Mouse (Mus musculus) MEL (cell line): Measurements from ENCODE around the gene Trim65. TPM values are rescaled to one million over a fixed set of nuclear protein-coding genes. Genes with fewer than 3 reads are reported as not detected.
A peak's percentile ranks its signal among the peaks of the same experiment; 100 is the strongest.

ENCODE experiments used
- DNase-seq: peaks from one replicate; pipeline ENCODE4 v3.0.0; 2011; ENCODE audit warnings: low read depth, low spot score
- H3K27ac ChIP-seq: 2 replicates; pipeline ENCODE4 v1.5.1; 2012; ENCODE audit warnings: low read depth, mild to moderate bottlenecking, control low read depth, low read length, moderate library complexity; ENCODE audit not compliant: control insufficient read depth
- H3K27me3 ChIP-seq, 2 experiments: fragments of 150-350 bp in 1 of 2; sonication (generic) in 1 of 2; 2 replicates each; pipeline ENCODE4 v1.6.1; 2012; ENCODE audit warnings: low read length in 2 of 2, mild to moderate bottlenecking in 2 of 2, improper control_type of control experiment in 1 of 2, moderate library complexity in 1 of 2; ENCODE audit not compliant: insufficient read depth in 2 of 2, control insufficient read depth in 1 of 2
- H3K36me3 ChIP-seq, 2 experiments: 2 replicates each; pipeline ENCODE4 v1.6.1; 2012 to 2014; ENCODE audit warnings: low read length in 2 of 2, improper control_type of control experiment in 1 of 2, inconsistent platforms in 1 of 2, mild to moderate bottlenecking in 1 of 2; ENCODE audit not compliant: insufficient read depth in 2 of 2, control insufficient read depth in 1 of 2
- H3K4me1 ChIP-seq, 2 experiments: fragments of 150-350 bp in 1 of 2; sonication (generic) in 1 of 2; 2 replicates each; pipeline ENCODE4 v1.6.1; 2012; ENCODE audit warnings: low read length in 2 of 2, improper control_type of control experiment in 1 of 2, mild to moderate bottlenecking in 1 of 2; ENCODE audit not compliant: insufficient read depth in 2 of 2, control insufficient read depth in 1 of 2
- H3K4me3 ChIP-seq, 2 experiments: fragments of 150-350 bp in 1 of 2; sonication (generic) in 1 of 2; 2 replicates each; pipeline ENCODE4 v1.5.1; 2012; ENCODE audit warnings: low read depth in 2 of 2, low read length in 2 of 2, mild to moderate bottlenecking in 2 of 2, moderate library complexity in 2 of 2, control low read depth in 1 of 2, improper control_type of control experiment in 1 of 2; ENCODE audit not compliant: control insufficient read depth in 1 of 2, insufficient read depth in 1 of 2
- H3K79me2 ChIP-seq: 2 replicates; pipeline ENCODE4 v1.6.1; 2012; ENCODE audit warnings: mild to moderate bottlenecking, low read length, moderate library complexity; ENCODE audit not compliant: control insufficient read depth, poor library complexity, insufficient read depth
- H3K9ac ChIP-seq: 2 replicates; pipeline ENCODE4 v1.6.1; 2012; ENCODE audit warnings: low read depth, mild to moderate bottlenecking, control low read depth, low read length, moderate library complexity; ENCODE audit not compliant: control insufficient read depth, poor library complexity, severe bottlenecking
- H3K9me3 ChIP-seq: fragments of 150-350 bp; sonication (generic); replicated peaks from 2 replicates; pipeline ENCODE4 v1.6.1; 2012; ENCODE audit warnings: mild to moderate bottlenecking, low read length, improper control_type of control experiment, moderate library complexity; ENCODE audit not compliant: insufficient read depth
- BHLHE40 ChIP-seq: IDR thresholded peaks from 2 replicates; pipeline ENCODE4 v1.6.1; 2012; ENCODE audit warnings: low read depth, mild to moderate bottlenecking, inconsistent platforms, low read length, improper control_type of control experiment, borderline replicate concordance
- CHD1 ChIP-seq: IDR thresholded peaks from 2 replicates; pipeline ENCODE4 v1.6.1; 2012; ENCODE audit warnings: low read depth, mild to moderate bottlenecking, inconsistent platforms, low read length, improper control_type of control experiment
- CTCF ChIP-seq, 3 experiments: IDR thresholded peaks in 2 of 3; conservative IDR thresholded peaks in 1 of 3; 2 replicates each; pipeline ENCODE4 v1.5.1; 2011 to 2012; ENCODE audit warnings: low read length in 3 of 3, low read depth in 2 of 3, mild to moderate bottlenecking in 2 of 3, improper control_type of control experiment in 1 of 3, inconsistent platforms in 1 of 3, mixed read lengths in 1 of 3, moderate library complexity in 1 of 3; ENCODE audit not compliant: control insufficient read depth in 1 of 3, insufficient read depth in 1 of 3, poor library complexity in 1 of 3, severe bottlenecking in 1 of 3
- EP300 ChIP-seq, 2 experiments: IDR thresholded peaks; 2 replicates each; pipeline ENCODE4 v1.6.1; 2011; ENCODE audit warnings: improper control_type of control experiment in 2 of 2, low read length in 2 of 2, low read depth in 1 of 2, mild to moderate bottlenecking in 1 of 2
- GABPA ChIP-seq: IDR thresholded peaks from 2 replicates; pipeline ENCODE4 v1.6.1; 2012; ENCODE audit warnings: low read depth, mild to moderate bottlenecking, inconsistent platforms, low read length, improper control_type of control experiment, moderate library complexity
- GATA1 ChIP-seq: IDR thresholded peaks from 2 replicates; pipeline ENCODE4 v1.6.1; 2011; ENCODE audit warnings: low read depth, low read length, improper control_type of control experiment
- MEF2A ChIP-seq: IDR thresholded peaks from 2 replicates; pipeline ENCODE4 v1.6.1; 2014; ENCODE audit warnings: low read depth, mild to moderate bottlenecking, inconsistent platforms, low read length, improper control_type of control experiment; ENCODE audit not compliant: poor library complexity, insufficient replicate concordance, severe bottlenecking; ENCODE audit errors: extremely low read depth
- MXI1 ChIP-seq: IDR thresholded peaks from 2 replicates; pipeline ENCODE4 v1.6.1; 2011; ENCODE audit warnings: mild to moderate bottlenecking, low read depth, low read length, improper control_type of control experiment
- MYB ChIP-seq: IDR thresholded peaks from 2 replicates; pipeline ENCODE4 v1.6.1; 2011; ENCODE audit warnings: mild to moderate bottlenecking, low read depth, low read length, improper control_type of control experiment
- NELFE ChIP-seq: IDR thresholded peaks from 2 replicates; pipeline ENCODE4 v1.6.1; 2011; ENCODE audit warnings: low read depth, low read length, improper control_type of control experiment
- NRF1 ChIP-seq: IDR thresholded peaks from 2 replicates; pipeline ENCODE4 v1.6.1; 2014; ENCODE audit warnings: low read depth, mild to moderate bottlenecking, inconsistent platforms, low read length, improper control_type of control experiment, moderate library complexity; ENCODE audit not compliant: poor library complexity, insufficient read depth, severe bottlenecking
- POLR2A ChIP-seq, 2 experiments: IDR thresholded peaks; 2 replicates each; pipeline ENCODE4 v1.6.1; 2011 to 2012; ENCODE audit warnings: low read length in 2 of 2, mild to moderate bottlenecking in 2 of 2, control low read depth in 1 of 2, improper control_type of control experiment in 1 of 2, low read depth in 1 of 2, moderate library complexity in 1 of 2; ENCODE audit not compliant: control insufficient read depth in 1 of 2, insufficient read depth in 1 of 2, poor library complexity in 1 of 2
- RCOR1 ChIP-seq: IDR thresholded peaks from 2 replicates; pipeline ENCODE4 v1.6.1; 2012; ENCODE audit warnings: low read depth, mild to moderate bottlenecking, inconsistent platforms, low read length, improper control_type of control experiment
- SIN3A ChIP-seq: IDR thresholded peaks from 2 replicates; pipeline ENCODE4 v1.6.1; 2012; ENCODE audit warnings: low read length, improper control_type of control experiment, inconsistent platforms
- TAL1 ChIP-seq: IDR thresholded peaks from 2 replicates; pipeline ENCODE4 v1.6.1; 2012; ENCODE audit warnings: mild to moderate bottlenecking, inconsistent platforms, low read length, moderate library complexity, mixed read lengths
- TBP ChIP-seq: IDR thresholded peaks from 2 replicates; pipeline ENCODE4 v1.8.0; 2011; ENCODE audit warnings: low read depth, low read length, improper control_type of control experiment
- UBTF ChIP-seq: IDR thresholded peaks from 2 replicates; pipeline ENCODE4 v1.6.1; 2012; ENCODE audit warnings: low read depth, mild to moderate bottlenecking, inconsistent platforms, low read length, improper control_type of control experiment, moderate library complexity, borderline replicate concordance; ENCODE audit not compliant: insufficient read depth
- USF2 ChIP-seq, 2 experiments: IDR thresholded peaks; 2 replicates each; pipeline ENCODE4 v1.6.1; 2011 to 2012; ENCODE audit warnings: improper control_type of control experiment in 2 of 2, low read length in 2 of 2, borderline replicate concordance in 1 of 2, inconsistent platforms in 1 of 2, low read depth in 1 of 2, mild to moderate bottlenecking in 1 of 2; ENCODE audit not compliant: insufficient read depth in 1 of 2
- ZC3H11A ChIP-seq: IDR thresholded peaks from 2 replicates; pipeline ENCODE4 v1.6.1; 2012; ENCODE audit warnings: low read depth, mild to moderate bottlenecking, inconsistent platforms, low read length, improper control_type of control experiment
- ZMIZ1 ChIP-seq: IDR thresholded peaks from 2 replicates; pipeline ENCODE4 v1.6.1; 2012; ENCODE audit warnings: low read depth, mild to moderate bottlenecking, inconsistent platforms, low read length, improper control_type of control experiment, moderate library complexity
- polyA plus RNA-seq, 2 experiments: library from polyadenylated mRNA; stranded (reverse) in 1 of 2; unstranded in 1 of 2; fragments of >175 nt in 1 of 2; fragments of >200 nt in 1 of 2; gene quantifications; 2 replicates each; pipeline versions ENCODE4 v1.2.1 to v1.2.4; 2012; ENCODE audit warnings: low replicate concordance in 2 of 2, low read depth in 1 of 2; ENCODE audit not compliant: insufficient read length in 2 of 2, insufficient read depth in 1 of 2, missing spikeins in 1 of 2
- total RNA-seq: library from RNA; depleted of rRNA; stranded (reverse); fragments of 300-350 nt; gene quantifications from 2 replicates; pipeline ENCODE4 v1.2.3, GENCODE M21; 2012

Gene Trim65
- total and polyA plus RNA-seq, 3 experiments: 8.8 to 10.7 TPM; not detected in 1

DNA sequence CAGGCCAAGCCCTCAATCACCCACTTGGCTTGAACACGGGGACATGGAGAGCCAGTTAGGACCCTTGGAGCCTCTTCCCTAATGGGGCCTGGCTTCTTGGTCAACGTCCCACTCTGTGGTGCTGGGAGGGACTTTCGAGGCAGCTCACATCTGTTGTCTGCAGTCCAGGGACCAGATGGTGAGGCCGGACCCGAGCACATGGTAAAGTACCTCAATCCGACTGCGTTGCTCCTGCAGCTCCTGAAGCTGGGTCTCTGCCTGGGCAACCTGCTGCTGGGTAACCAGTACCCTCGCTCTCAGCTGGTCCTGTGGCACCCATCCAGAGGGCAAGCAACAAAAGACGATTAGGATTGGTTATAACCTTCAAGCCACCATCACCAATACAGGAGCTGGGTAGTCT, 2.9 kb downstream of the Trim65 start:
- Histone ChIP-seq H3K9ac (no peak overlapping the region), H3K27ac (no peak overlapping the region), H3K9me3 (no peaks in the 10 kb centered on the region), H3K27me3 (no peaks in the 10 kb centered on the region), H3K4me3 (no peak overlapping the region), H3K79me2 (peaks cover 14% of the 10 kb centered on the region), H3K4me1 (peaks cover 0 to 10% of the 10 kb centered on the region in 2 experiments; a peak in 2 of 4 replicates), H3K36me3 (peaks cover 4 to 12% of the 10 kb centered on the region in 2 experiments; a peak in 3 of 4 replicates)
- no peak for DNase-seq
- no peak for TF ChIP-seq TBP
- TF ChIP-seq TAL1: no peak
- no peak for TF ChIP-seq CHD1
- TF ChIP-seq SIN3A: no peak
- peak in 1 of 2 experiments; percentile 28; a peak in 1 of 4 replicates for TF ChIP-seq POLR2A (IDR thresholded peaks at IDR 0.05; ENCODE audit: control insufficient read depth in 1 of 2, insufficient read depth in 1 of 2, low read depth in 1 of 2, low read length in 2 of 2, poor library complexity in 1 of 2)
- TF ChIP-seq MXI1: no peak

DNA sequence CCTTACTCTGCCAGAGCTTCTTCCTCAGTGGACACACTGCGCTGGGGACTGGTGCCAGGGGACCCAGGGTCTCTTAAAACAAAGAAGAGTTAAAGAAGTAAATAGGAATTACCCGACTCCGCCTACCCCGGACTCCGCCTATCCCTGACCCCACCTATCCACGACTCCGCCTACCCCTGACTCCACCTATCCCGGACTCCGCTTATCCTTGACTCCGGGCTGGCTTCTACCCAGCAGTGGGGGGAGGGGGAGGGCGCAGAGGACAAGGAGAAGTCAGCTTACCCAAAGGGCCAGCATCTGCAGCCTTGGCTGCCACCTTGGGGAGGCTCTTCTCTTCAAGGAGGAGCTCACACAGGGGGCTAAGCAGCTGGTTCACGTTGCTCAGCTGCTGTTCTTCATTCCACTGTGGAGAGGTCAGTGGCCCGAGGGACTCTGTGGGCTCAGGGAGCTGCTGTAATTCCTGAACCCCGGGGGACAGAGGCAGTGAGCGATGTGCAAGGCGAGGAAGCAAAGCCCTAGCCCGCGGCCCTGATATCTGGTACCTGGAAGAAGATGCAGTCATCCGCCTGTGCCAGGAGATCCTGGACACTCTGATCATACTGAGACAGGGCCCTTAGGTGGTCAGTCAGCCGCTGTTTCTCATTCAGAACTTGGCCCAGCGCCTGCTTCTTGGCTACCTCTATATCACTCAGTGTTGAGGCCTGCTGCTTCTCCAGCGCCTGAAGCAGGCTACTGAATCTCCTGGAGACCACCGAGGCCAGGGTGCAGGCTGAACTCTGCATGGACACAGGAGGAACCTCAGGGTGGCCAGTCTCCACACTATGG, 3.6 kb downstream of the Trim65 start, which contains the start of gene Trim47:
Gene Trim47 (minus strand): TSS at position 55 of the 825 bp plus-strand sequence.
- Histone ChIP-seq H3K9ac (no peak within 1 kb of the TSS), H3K4me1 (peaks cover 0 to 10% of the 10 kb centered on the region in 2 experiments; a peak in 2 of 4 replicates)

GRCm38 (mm10) chr11:116126261-116126660, 4.7 kb downstream of the Trim65 start:
- H3K4me1 ChIP-seq: peaks cover 0 to 10% of the 10 kb centered on the region in 2 experiments; a peak in 2 of 4 replicates

More for the DNA sequence above, 3.6 kb downstream of the Trim65 start, which contains the start of gene Trim47:
- Histone ChIP-seq H3K9me3 (no peaks in the 10 kb centered on the region), H3K79me2 (peaks cover 14% of the 10 kb centered on the region), H3K36me3 (peaks cover 4 to 15% of the 10 kb centered on the region in 2 experiments; a peak in 3 of 4 replicates), H3K27me3 (no peaks in the 10 kb centered on the region), H3K27ac (no peak within 1 kb of the TSS), H3K4me3 (no peak within 1 kb of the TSS)
- DNase-seq: no peak
- TF ChIP-seq ZC3H11A: no peak
- TF ChIP-seq NRF1: no peak
- peak in 1 of 2 experiments; percentile 7; a peak in 1 of 4 replicates for TF ChIP-seq POLR2A (IDR thresholded peaks at IDR 0.05; ENCODE audit: control insufficient read depth in 1 of 2, insufficient read depth in 1 of 2, low read depth in 1 of 2, low read length in 2 of 2, poor library complexity in 1 of 2)

More at GRCm38 (mm10) chr11:116126261-116126660, 4.7 kb downstream of the Trim65 start:
- DNase-seq: no peak
- Histone ChIP-seq H3K27ac (no peak overlapping the region), H3K4me3 (no peak overlapping the region), H3K36me3 (peaks cover 2 to 16% of the 10 kb centered on the region in 2 experiments; a peak in 3 of 4 replicates), H3K9me3 (no peaks in the 10 kb centered on the region), H3K27me3 (no peaks in the 10 kb centered on the region)
- TF ChIP-seq UBTF (no peak), TBP (no peak), BHLHE40 (no peak), GATA1 (no peak), MYB (no peak), RCOR1 (no peak), CTCF (IDR thresholded peaks at IDR 0.05 in 2 of 3, conservative IDR thresholded peaks at IDR 0.05 in 1 of 3; ENCODE audit: control insufficient read depth in 1 of 3, insufficient read depth in 1 of 3, low read depth in 2 of 3, low read length in 3 of 3, poor library complexity in 1 of 3, severe bottlenecking in 1 of 3) (no peak), GABPA (no peak), MEF2A (no peak), NELFE (no peak), USF2 (IDR thresholded peaks at IDR 0.05; ENCODE audit: borderline replicate concordance in 1 of 2, insufficient read depth in 1 of 2, low read depth in 1 of 2, low read length in 2 of 2) (no peak), CHD1 (no peak), ZMIZ1 (no peak), EP300 (IDR thresholded peaks at IDR 0.05; ENCODE audit: low read depth in 1 of 2, low read length in 2 of 2) (no peak)
- TF ChIP-seq, all 39 proteins: peak for 0
- Histone ChIP-seq H3K79me2 (peaks cover 14% of the 10 kb centered on the region), H3K9ac (no peak overlapping the region)
